Mouse (Mus musculus) heart, postnatal 14 days (tissue): ENCODE measurements around the gene Maml2. TPM values are rescaled to one million over a fixed set of nuclear protein-coding genes. Genes with fewer than 3 reads are reported as not detected.
"Not testable (repeated sequence)": the region's sequence is repeated elsewhere in the genome, so short reads cannot be mapped to it uniquely, and the experiment has no call there.

Experiments used
- DNase-seq, 2 experiments: peaks; one replicate each; pipeline ENCODE4 v3.0.0; 2021 to 2022
- intact Hi-C: fragments of 180-260 bp; cut with DNase I; formaldehyde crosslinking; loops from one replicate; pipeline ENCODE4 v1.15.1; 2025
- total RNA-seq, 2 experiments: library from RNA; stranded (reverse); gene quantifications; 2 replicates each; pipeline ENCODE4 v1.2.3; 2021

The Maml2 gene
- total RNA-seq, 2 experiments from 2014 or later = 7.6 to 8.6 TPM

DNA sequence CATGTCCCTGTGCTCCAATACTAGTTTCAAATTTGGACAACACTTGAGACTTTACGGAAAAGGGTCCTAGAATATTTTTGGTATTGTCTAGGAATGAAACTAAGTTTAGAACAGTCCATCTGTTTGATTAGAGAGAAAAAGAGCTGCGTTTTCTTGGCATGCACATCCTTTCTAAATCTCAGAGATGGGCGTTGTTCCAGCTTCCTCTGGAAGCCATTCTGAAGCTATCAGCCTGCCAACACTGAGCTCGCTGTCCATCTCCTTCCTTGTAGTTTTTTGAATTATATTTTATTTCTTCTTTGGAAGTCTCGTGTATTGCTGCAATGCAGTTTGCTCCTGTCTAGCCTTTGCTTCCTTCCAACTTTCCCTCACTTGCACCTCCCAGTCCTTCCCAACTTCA, 396.5 kb downstream of the Maml2 start:
- intact Hi-C loops = no loop called here
- peak; percentile 28 to 58 for DNase-seq

GRCm38 (mm10) chr9:13697041-13697811, 399.5 kb downstream of the Maml2 start:
- intact Hi-C loops = no loop called here
- DNase-seq = no peak

DNA sequence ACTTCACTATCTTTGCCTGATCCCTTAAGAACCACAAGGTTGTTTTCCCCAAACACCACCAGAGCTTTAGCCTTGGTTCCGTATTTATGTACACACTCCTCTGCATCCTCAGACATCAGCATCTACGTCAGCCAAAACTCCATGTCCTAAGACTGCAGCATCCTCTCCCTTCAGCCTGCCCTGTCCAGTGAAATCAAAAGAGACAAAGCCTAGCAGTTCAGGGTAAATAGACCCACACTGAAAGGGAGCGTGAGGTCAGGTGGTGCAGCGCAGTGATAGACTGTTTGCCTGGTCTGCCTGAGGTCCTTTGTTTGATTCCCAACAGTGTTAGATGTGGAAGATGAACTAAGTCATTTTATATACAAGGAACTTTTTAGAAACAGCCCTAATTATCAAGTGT, 400.1 kb downstream of the Maml2 start:
- intact Hi-C loops = no loop called here
- DNase-seq = no peak

- intact Hi-C loops = no loop called here
- no peak for DNase-seq
These were observed 401.5 kb downstream of the Maml2 start for GRCm38 (mm10) chr9:13699061-13699780.

GRCm38 (mm10) chr9:13699781-13700116, 402.0 kb downstream of the Maml2 start:
- DNase-seq = no peak
- intact Hi-C loops = no loop called here

GRCm38 (mm10) chr9:13701773-13702172, 404.0 kb downstream of the Maml2 start:
- intact Hi-C loops = no loop called here
- no peak for DNase-seq

DNA sequence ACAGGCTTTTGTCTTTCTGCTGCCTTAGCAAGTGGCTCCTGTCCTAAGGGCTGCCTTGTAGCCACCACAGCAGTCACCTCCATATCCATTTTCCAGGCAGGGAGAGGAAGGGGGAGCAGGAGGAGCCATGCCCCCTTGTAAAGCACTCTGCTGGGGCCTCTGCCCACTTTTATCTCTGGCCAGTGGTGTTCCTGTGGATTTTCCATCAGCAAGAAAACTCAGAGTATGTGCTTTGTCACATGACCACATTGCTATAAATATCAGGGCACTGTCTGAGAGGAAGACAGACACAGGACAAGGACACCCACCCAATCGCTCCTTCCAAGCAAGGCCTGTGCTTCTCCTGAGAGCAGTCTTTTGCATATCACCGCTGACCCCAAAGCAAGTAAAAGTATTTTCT, 405.3 kb downstream of the Maml2 start:
- intact Hi-C loops = no loop called here
- peak in 1 of 2 experiments; percentile 4 for DNase-seq

- DNase-seq = no peak
- intact Hi-C loops = no loop called here
These were observed 407.2 kb downstream of the Maml2 start for GRCm38 (mm10) chr9:13704917-13705316.

DNA sequence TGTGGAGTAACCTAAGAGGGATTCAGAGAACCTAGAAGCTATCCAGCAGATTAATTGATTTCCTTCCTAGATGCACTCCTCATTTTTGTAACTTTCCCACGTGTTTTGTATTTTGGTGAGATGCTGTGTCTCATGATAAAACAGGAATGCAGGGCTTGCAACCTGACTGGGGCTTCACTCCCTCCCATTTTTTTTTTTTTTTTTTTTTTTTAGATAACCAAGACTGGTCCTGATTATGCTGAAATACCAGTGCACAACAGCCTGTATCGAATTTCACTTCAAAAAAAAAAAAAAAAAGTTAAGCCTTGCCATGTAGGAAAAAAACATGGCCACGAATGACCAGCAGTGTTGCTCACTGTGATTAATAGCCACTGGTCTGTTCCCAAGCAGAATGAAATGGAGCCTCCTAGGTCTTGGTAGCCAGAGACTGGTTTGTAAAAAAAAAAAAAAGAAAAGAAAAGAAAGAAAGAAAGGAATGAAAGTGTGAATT, 409.4 kb downstream of the Maml2 start:
- intact Hi-C loops = no loop called here
- no peak for DNase-seq

GRCm38 (mm10) chr9:13709436-13709835, 411.7 kb downstream of the Maml2 start:
- intact Hi-C loops = no loop called here
- no peak for DNase-seq

- intact Hi-C loops = loop anchor here (1.0 to 5.0 kb wide), 3 partner anchors 64 to 485 kb away; partner anchors contain the start of gene Maml2
- not testable (repeated sequence) for DNase-seq
These were observed 418.1 kb downstream of the Maml2 start for GRCm38 (mm10) chr9:13715891-13716290.

DNA sequence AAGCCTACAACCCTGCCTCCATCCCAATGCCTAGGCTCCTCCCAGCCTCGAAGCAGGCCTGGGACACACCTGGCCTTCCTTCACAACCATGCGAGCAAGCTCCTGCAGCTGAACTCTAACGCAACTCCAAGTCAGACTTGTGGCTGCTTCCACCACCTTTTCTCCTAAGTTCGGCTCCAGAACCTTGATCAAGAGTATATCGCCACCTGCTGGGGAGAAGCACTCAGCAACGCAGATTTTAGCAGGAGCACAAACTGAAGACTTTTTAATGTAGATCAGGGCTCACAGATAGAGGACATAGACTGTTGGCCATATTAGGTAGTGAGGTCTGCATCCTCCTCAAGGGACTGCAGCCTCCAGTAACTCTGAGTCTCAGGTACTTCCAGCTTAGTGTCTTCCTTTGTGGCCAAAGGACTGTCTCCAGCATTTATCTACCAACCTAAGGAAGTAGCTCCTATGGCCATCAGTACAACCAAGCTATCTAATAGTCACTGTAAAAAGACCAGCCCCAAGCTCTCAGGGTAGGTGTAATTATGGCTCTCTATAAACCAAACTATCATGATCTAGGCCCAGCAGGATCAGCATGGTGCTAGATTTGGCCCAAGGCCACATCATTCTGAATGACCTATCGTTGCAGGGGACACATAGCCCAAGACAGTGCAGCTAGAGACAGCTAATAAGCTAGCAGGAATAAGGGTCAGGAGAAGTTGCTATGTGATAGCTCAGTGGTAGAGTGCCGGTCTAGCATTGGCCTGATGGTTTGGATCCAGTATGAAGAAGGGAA, 418.8 kb downstream of the Maml2 start:
- intact Hi-C loops = loop anchor here (1.0 to 5.0 kb wide), 3 partner anchors 64 to 485 kb away; partner anchors contain the start of gene Maml2
- DNase-seq = peak; percentile 74 to 87

GRCm38 (mm10) chr9:13748404-13748797, 450.6 kb downstream of the Maml2 start, which contains the start of gene Mtmr2:
Gene Mtmr2 (plus strand): TSS chr9:13748410.
- intact Hi-C loops = loop anchor here (5.0 kb wide), 2 partner anchors 59 to 79 kb away; partner anchors contain the start of genes Cep57 and Fam76b
- DNase-seq = no peak

- intact Hi-C loops = loop anchor here (5.0 kb wide), 2 partner anchors 58 to 78 kb away; partner anchors contain the start of genes Cep57 and Fam76b
- peak; percentile 98 for DNase-seq
These were observed 451.3 kb downstream of the Maml2 start for GRCm38 (mm10) chr9:13748798-13749674.

DNA sequence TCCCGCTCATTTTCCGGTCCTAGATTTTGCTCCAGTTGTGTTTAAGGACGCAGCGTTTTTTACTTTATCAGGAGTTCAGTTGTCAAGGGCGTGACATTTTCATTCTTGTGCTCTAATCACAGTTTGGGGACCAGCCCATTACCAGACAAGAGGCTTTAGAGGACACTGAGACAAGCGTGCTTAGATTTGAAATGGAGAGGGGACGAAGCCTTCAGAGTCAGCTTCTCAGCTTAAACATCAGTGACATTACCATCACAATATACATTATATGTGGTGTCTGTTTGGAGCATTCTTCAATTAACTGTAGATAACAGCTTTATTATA, 451.9 kb downstream of the Maml2 start:
- no peak for DNase-seq

DNA sequence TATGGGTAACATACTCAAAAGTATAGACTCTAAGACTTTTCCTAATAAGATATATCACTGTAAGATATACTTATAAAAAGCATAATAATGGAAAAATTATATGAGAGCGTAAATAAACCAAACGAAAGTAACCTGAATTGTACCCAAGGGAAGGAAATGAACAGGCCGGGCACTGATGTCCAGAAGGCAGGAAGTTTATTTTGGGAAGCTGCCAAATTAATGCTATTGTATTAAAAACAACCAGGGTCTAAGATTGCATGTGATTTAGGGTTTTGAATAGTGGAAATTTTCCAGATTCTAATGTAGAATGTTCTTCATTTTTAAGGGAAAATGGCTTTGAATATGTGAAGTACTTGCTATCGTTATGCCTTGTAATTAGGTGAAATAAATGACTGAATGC, 454.8 kb downstream of the Maml2 start:
- intact Hi-C loops = no loop called here
- DNase-seq = no peak

More for the DNA sequence above, 451.9 kb downstream of the Maml2 start:
- intact Hi-C loops = loop anchor here (5.0 kb wide), 2 partner anchors 58 to 78 kb away; partner anchors contain the start of genes Cep57 and Fam76b
